Mouse (Mus musculus) embryonic facial prominence, embryonic 13.5 days (tissue): Measurements from ENCODE around the gene Lmod3. TPM values are rescaled to one million over a fixed set of nuclear protein-coding genes. Genes with fewer than 3 reads are reported as not detected.

Experiments used
- ATAC-seq: fragments of 200-750 bp; cut with Nextera tagmentation; 2 replicates; pipeline ENCODE4 v1.8.0; 2017; ENCODE audit warnings: low read depth; ENCODE audit not compliant: insufficient number of reproducible peaks, insufficient read depth, low FRiP score, low TSS enrichment
- H3K27ac ChIP-seq: fragments of 300-500 bp; sonication (generic); 2 replicates; pipeline ENCODE4 v1.5.1; 2015; ENCODE audit warnings: moderate library complexity, mild to moderate bottlenecking, inconsistent platforms
- H3K27me3 ChIP-seq: fragments of 300-500 bp; sonication (generic); 2 replicates; pipeline ENCODE4 v1.6.1; 2015; ENCODE audit warnings: mild to moderate bottlenecking, inconsistent platforms
- H3K36me3 ChIP-seq: fragments of 300-500 bp; sonication (generic); 2 replicates; pipeline ENCODE4 v1.6.1; 2015; ENCODE audit warnings: mild to moderate bottlenecking, inconsistent platforms
- H3K4me1 ChIP-seq: fragments of 300-500 bp; sonication (generic); 2 replicates; pipeline ENCODE4 v1.6.1; 2015; ENCODE audit warnings: inconsistent platforms
- H3K4me2 ChIP-seq: fragments of 300-500 bp; sonication (generic); 2 replicates; pipeline ENCODE4 v1.6.1; 2015; ENCODE audit warnings: moderate library complexity, mild to moderate bottlenecking, inconsistent platforms
- H3K4me3 ChIP-seq: fragments of 300-500 bp; sonication (generic); 2 replicates; pipeline ENCODE4 v1.5.1; 2015; ENCODE audit warnings: mild to moderate bottlenecking, inconsistent platforms
- H3K9ac ChIP-seq: fragments of 300-500 bp; sonication (generic); 2 replicates; pipeline ENCODE4 v1.6.1; 2015; ENCODE audit warnings: mild to moderate bottlenecking, inconsistent platforms
- H3K9me3 ChIP-seq: fragments of 300-500 bp; sonication (generic); 2 replicates; pipeline ENCODE4 v1.6.1; 2016; ENCODE audit warnings: inconsistent platforms
- WGBS: fragments of 180-500 bp; shearing (Covaris S2); methylation state at CpG from one replicate; pipeline ENCODE4 v1.1.7; 2015; ENCODE audit warnings: mixed read lengths; 5-methylcytosine and 5-hydroxymethylcytosine counted together
- polyA plus RNA-seq: library from polyadenylated mRNA; unstranded; fragments of >200 nt; fragmentation: Nextera tagmentation; extraction: Ambion mirVana; gene quantifications from 2 replicates; pipeline ENCODE4 v1.2.1, GENCODE M21; 2015

Gene Lmod3
- polyA plus RNA-seq, 1 experiment from 2014 or later: 1.0 TPM

DNA sequence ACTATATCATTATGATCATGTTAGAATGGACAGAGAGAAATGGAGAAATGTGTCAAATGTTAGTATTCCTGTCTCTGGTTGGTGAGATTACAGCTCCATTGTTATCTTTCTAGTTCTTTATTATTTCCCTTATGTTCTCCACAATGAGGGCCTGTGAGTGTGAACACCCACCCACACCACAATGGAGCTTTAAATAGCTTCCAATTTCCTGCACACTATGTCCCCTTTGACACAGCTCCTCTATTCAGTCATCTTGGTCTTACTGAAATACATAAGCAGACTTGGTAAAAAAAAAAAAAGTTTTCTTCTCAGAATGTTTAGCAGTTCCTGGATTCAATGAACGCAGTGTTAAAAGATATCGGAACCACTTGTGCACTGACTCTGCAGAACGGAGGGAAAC is 38.1 kb upstream of the Lmod3 start:
- Histone ChIP-seq H3K27me3 (peaks cover 26% of the 10 kb centered on the region), H3K27ac (no peak overlapping the region), H3K36me3 (peaks cover 4% of the 10 kb centered on the region), H3K9ac (no peak overlapping the region), H3K4me3 (no peak overlapping the region), H3K4me1 (0 out of 2 replicates have a peak, but pooled peaks cover 3% of the 10 kb centered on the region), H3K4me2 (no peak overlapping the region), H3K9me3 (no peaks in the 10 kb centered on the region)
- WGBS: 55% methylated on average over 3 of the region's 3 CpGs
- ATAC-seq: no peak

DNA sequence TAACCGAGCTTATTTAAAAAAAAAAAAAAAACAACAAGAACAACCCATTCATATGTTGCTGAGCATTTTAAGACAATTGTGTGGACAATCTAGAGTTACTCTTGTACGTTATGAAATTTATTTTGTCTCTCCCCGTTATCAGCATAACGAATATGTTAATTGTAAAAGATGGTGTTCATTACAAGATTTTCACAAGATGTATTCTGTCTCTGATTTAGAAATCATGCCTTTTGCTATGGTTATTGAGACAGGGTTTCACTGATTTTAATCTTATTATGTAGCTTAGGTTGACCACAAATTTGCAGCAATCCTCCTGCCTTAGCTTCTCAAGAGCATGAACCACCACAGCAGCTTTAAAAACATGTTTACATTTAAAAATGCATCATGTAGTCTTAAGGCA is 37.3 kb upstream of the Lmod3 start:
- no peak for ATAC-seq
- Histone ChIP-seq H3K4me2 (no peak overlapping the region), H3K4me3 (no peak overlapping the region), H3K9me3 (no peaks in the 10 kb centered on the region), H3K27ac (no peak overlapping the region), H3K36me3 (no peaks in the 10 kb centered on the region), H3K27me3 (peaks cover 26% of the 10 kb centered on the region), H3K9ac (no peak overlapping the region), H3K4me1 (0 out of 2 replicates have a peak, but pooled peaks cover 3% of the 10 kb centered on the region)
- 63% methylated on average over 4 of the region's 4 CpGs for WGBS

DNA sequence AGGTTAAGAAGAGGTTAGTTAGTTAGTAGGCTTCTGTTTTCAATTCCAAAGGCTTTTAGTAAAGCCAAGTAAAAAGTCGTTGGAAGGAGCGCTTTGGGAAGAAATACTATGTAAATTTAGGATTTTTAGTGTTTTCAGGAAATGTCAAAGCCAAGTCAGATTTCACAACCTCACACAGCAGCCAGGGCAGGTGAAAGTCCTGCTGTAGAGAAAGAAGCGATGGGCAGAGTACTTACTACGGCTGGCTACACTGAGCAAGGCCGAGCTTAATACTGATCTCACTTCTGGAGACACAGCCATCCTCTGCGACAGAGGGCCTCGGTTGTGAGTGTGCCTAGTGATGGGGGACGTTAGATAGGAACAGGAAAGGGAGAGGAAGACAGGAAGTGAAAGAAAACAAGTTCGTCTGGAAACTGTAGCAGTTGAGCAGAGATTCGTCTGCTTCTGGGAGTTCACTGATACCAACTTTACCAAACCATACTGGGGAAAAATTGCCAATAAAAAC is 36.8 kb upstream of the Lmod3 start:
- H3K4me1 ChIP-seq: 0 out of 2 replicates have a peak, but pooled peaks cover 3% of the 10 kb centered on the region
- no peak overlapping the region for H3K27ac ChIP-seq
- H3K27me3 ChIP-seq: peaks cover 26% of the 10 kb centered on the region
- WGBS: 44% methylated on average over 10 of the region's 10 CpGs
- H3K36me3 ChIP-seq: no peaks in the 10 kb centered on the region
- no peak overlapping the region for H3K9ac ChIP-seq
- H3K4me2 ChIP-seq: no peak overlapping the region
- ATAC-seq: no peak
- H3K9me3 ChIP-seq: no peaks in the 10 kb centered on the region
- no peak overlapping the region for H3K4me3 ChIP-seq

DNA sequence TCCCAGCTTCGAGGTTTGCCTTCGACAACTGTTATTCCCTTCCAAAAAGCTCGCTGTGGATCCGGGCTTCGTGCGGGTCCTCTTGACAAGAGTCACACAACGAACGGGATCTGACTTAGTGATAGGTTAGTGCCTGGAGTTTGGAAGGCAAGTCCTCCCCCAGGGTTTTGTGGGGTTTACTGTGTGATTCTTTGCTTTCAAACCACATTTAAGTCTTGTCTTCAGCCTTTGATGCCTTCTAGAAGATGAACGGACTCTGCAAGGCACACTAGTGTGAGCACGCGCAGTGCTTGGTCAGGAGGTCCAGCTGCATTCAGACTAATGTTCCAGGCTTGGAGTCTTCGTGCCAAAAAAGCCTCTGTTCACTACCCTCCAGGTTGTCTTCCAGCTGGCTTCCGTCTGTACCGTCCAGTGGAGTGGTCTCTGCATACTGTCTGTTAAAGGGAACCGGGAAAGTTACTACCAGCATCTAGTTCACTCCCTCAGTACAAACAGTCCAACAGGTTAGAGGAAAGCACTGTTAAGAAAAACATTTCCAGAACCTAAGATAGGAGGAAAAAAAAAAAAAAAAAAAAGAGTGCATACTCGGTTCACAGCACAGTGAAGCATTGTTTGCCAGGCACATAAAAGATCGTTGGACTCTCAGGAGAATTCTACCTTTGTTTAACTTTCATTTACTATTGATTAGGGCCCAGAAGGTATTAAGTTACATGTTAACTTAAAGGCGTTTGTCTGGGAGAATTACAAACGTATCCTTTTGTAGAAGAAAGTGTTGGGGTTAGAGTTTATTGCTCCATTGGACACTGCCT is 35.7 kb upstream of the Lmod3 start:
- 66% methylated on average over 19 of the region's 19 CpGs for WGBS
- H3K27ac ChIP-seq: no peak overlapping the region
- no peak for ATAC-seq

DNA sequence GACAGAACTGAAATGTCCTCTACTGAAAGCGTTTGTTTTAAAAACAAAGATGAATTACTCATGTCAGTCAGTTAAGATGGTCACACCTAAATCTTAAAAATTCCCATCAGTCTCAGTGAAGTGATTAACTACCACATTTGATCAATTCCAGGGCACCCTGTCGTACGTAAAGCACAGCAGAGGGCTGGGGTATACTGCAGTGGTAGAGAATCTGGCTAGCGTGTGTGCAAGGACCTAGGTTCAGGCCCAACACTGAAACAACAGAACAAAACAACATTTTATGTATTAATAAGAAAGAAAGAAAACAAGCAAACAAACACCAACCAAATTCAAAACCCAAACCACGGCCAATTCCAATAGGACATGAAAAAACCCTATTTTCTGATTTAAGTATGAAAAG is 33.8 kb upstream of the Lmod3 start:
- Histone ChIP-seq H3K4me3 (no peak overlapping the region), H3K9me3 (no peaks in the 10 kb centered on the region), H3K4me2 (no peak overlapping the region), H3K27me3 (peaks cover 12% of the 10 kb centered on the region), H3K9ac (no peak overlapping the region), H3K4me1 (0 out of 2 replicates have a peak, but pooled peaks cover 3% of the 10 kb centered on the region), H3K36me3 (no peaks in the 10 kb centered on the region), H3K27ac (no peak overlapping the region)
- WGBS: 87% methylated on average over 5 of the region's 5 CpGs
- ATAC-seq: no peak

More for the DNA sequence above, 35.7 kb upstream of the Lmod3 start:
- no peaks in the 10 kb centered on the region for H3K9me3 ChIP-seq
- no peak overlapping the region for H3K4me3 ChIP-seq
- H3K36me3 ChIP-seq: no peaks in the 10 kb centered on the region
- no peak overlapping the region for H3K4me2 ChIP-seq
- no peak overlapping the region for H3K9ac ChIP-seq
- H3K4me1 ChIP-seq: 0 out of 2 replicates have a peak, but pooled peaks cover 3% of the 10 kb centered on the region
- H3K27me3 ChIP-seq: peaks cover 27% of the 10 kb centered on the region

DNA sequence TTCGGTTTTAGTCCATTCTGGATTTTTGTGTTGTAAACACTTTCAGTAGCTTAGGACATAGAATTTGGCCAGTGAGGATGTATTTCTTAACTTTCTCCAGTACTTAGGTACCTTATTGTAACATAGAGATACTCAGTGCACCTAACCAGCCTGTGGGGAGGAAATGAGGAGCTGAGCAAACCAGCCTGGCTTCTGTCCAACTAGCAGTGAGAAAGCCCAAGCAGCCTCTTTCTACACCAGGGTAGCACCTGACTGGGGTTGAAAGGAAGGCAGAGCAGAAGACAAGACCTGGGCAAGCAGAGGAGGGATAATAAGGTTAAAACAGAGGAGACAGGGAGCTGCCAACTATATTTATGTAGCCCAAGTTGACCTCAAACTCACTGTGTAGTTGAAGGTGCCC is 31.1 kb upstream of the Lmod3 start:
- H3K36me3 ChIP-seq: no peaks in the 10 kb centered on the region
- WGBS: 92% methylated on average over 1 of the region's 1 CpGs
- no peak for ATAC-seq

DNA sequence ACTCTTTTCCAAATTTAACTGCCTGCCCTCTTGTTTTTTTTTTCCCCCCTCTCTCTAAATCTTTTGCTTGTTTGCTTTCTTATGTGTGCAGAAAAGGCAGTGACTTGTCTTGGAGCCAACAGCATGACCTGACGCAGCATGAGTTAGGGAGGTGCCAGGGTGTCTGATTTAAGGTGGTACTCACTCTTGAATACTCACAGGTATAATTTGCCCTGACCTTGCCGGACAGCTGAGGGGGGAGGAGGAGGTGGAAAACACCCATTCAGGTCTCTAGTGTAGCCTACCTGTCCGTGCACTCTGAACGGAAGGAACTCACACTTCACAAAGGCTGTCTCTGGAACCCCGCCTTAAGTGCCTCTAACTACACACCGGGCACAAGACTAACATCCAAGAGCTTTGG is 26.3 kb upstream of the Lmod3 start:
- H3K4me3 ChIP-seq: no peak overlapping the region
- H3K9ac ChIP-seq: no peak overlapping the region
- 40% methylated on average over 6 of the region's 6 CpGs for WGBS
- H3K9me3 ChIP-seq: no peaks in the 10 kb centered on the region
- H3K36me3 ChIP-seq: no peaks in the 10 kb centered on the region
- H3K4me2 ChIP-seq: no peak overlapping the region; the same call in 1 of the 2 replicates
- H3K4me1 ChIP-seq: peaks cover 13% of the 10 kb centered on the region
- H3K27ac ChIP-seq: no peak overlapping the region
- ATAC-seq: no peak
- peaks cover 44% of the 10 kb centered on the region for H3K27me3 ChIP-seq

More for the DNA sequence above, 31.1 kb upstream of the Lmod3 start:
- Histone ChIP-seq H3K4me1 (0 out of 2 replicates have a peak, but pooled peaks cover 6% of the 10 kb centered on the region), H3K4me2 (no peak overlapping the region), H3K27me3 (peaks cover 31% of the 10 kb centered on the region), H3K9me3 (no peaks in the 10 kb centered on the region), H3K9ac (no peak overlapping the region), H3K27ac (no peak overlapping the region), H3K4me3 (no peak overlapping the region)

DNA sequence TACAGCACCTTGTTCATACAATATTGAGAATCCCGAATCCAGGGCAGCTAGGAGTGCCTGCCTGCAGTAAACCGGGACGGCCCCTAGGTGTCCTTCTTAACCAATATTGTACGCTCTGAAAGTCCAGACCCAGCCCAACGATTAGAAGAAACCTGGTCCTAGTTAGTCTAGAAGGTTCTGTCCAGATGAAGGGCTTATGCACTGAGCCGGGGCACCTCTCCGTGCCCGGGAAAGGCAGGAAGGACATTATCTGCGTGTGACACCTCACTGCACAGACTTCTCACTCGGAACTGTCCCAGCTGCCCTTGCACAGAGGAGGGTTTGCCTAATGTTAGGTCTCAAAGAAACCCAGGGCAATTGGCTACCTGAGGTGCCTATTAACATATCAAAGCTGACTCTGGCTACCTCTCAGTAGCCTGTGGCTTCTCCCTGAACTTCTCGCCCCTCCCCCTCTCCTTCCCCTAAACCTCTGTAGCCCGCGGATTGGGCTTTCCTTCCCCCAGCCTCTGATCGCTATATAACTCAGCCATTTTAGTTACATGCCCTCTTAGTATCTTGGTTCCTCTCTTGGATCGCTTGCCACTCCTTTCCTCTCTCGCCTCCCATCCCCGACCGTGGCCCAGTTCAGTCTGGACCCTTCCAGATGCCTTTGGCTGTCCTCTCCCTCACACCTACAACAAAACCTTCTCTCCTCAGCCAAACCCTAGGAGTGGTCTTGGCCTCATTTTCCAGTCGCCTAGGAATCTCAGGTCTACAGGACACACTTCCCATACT is 25.6 kb upstream of the Lmod3 start:
- Histone ChIP-seq H3K27me3 (peaks cover 44% of the 10 kb centered on the region), H3K4me2 (peak overlapping the region; percentile 73), H3K9ac (peak overlapping the region; percentile 62), H3K9me3 (no peaks in the 10 kb centered on the region), H3K36me3 (no peaks in the 10 kb centered on the region), H3K27ac (no peak overlapping the region), H3K4me3 (peak overlapping the region; percentile 36), H3K4me1 (peaks cover 13% of the 10 kb centered on the region)
- WGBS: 3% methylated on average over 19 of the region's 19 CpGs
- ATAC-seq: peak; percentile 15; the same call in 1 of the 2 replicates

DNA sequence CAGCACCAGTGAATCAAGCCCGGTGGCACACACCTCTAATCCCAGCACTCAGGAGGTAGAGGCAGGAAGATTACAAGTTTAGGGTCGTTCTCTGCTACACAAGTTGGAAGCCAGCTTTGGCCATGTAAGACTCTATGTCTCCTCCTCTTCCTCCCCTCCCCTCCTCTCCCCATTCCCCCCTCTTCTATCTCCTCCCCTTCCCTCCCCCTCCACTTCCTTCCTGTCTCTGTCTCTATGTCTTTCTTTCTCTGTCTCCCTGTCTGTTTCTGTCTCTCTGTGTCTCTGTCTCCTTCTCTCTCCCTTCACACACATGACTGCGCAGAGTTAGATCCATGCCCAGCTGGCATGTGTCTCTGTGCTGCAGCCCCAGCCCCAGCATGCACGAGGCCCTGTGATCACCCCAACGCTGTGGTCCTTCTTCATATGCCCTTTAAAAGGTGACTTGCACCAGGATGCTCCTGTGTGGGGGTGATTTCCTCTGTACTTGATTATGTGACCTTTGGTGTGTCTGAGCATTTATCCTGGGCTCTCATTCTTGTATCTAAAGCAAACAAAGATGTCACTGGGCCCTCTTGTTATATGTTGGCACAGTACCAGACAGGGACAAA is 24.4 kb upstream of the Lmod3 start:
- H3K27ac ChIP-seq: no peak overlapping the region
- no peak for ATAC-seq
- H3K9ac ChIP-seq: no peak overlapping the region
- no peaks in the 10 kb centered on the region for H3K36me3 ChIP-seq
- H3K9me3 ChIP-seq: no peaks in the 10 kb centered on the region
- 64% methylated on average over 5 of the region's 5 CpGs for WGBS
- H3K4me2 ChIP-seq: no peak overlapping the region
- peaks cover 44% of the 10 kb centered on the region for H3K27me3 ChIP-seq
- H3K4me1 ChIP-seq: peaks cover 13% of the 10 kb centered on the region
- no peak overlapping the region for H3K4me3 ChIP-seq

DNA sequence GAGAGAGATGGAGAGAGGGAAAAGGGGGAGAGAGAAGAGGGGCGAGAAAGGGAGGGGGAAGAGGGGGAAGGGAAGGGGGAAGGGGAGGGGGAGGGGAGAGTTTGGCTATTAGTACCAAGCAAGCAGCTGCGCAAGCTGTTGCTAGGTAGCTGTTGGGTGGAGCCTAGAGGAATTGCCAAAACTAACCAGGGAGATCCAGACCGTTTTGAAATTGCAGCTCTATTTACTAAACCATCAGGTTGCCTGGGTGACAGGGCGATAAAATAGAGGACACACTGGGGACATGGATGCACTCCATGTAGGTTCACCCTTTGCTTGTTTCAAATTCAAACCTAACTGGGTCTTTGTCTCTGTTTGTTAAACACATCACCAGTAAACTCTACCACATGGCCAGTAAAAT is 23.8 kb upstream of the Lmod3 start:
- Histone ChIP-seq H3K4me2 (no peak overlapping the region), H3K36me3 (no peaks in the 10 kb centered on the region), H3K4me1 (peaks cover 13% of the 10 kb centered on the region), H3K9ac (no peak overlapping the region), H3K27me3 (peaks cover 44% of the 10 kb centered on the region), H3K9me3 (no peaks in the 10 kb centered on the region), H3K4me3 (no peak overlapping the region), H3K27ac (no peak overlapping the region)
- WGBS: 48% methylated on average over 4 of the region's 4 CpGs
- ATAC-seq: no peak

DNA sequence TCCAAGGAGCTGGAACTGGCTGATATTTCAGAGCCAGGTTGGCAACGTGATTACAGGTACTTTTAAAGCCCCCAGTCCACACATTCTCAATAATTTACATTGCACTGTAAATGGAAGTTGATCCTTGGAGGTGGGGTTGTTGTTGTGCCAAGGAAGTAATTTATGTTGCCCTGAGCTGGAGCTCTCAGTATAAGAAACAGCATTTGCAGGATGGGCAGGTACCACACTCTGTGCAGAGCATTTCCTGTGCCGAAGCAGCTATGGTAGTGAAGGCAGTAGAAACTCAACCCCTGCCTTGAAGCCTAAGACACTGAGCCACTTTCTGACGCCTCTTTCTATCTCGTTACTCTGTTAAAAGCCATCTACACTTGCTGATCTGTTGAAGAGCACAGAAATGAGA is 23.2 kb upstream of the Lmod3 start:
- Histone ChIP-seq H3K9ac (no peak overlapping the region), H3K9me3 (no peaks in the 10 kb centered on the region), H3K4me1 (peaks cover 13% of the 10 kb centered on the region), H3K4me2 (no peak overlapping the region), H3K27ac (no peak overlapping the region), H3K4me3 (no peak overlapping the region), H3K27me3 (peaks cover 44% of the 10 kb centered on the region), H3K36me3 (no peaks in the 10 kb centered on the region)
- ATAC-seq: no peak
- 51% methylated on average over 4 of the region's 4 CpGs for WGBS
